Mouse (Mus musculus): ENCODE measurements around the gene Rcor2.

The Rcor2 gene

DNA sequence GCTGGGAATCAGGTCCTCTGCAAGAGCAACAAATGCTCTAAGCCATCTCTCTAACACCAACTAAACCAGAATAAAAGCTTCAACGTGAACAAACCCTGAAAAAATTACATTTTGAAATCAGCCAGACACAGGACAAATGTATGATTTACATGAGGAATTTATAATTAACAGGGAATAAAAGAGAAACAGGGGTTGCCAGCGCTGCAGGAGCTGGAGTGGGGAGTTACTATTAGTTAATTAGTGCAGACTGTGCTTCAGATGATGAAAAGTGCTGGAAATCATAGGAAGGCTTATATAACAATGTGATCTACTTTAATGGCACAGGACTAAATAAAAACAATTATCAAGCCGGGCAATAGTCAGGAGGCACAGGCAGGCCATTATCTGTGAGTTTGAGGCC is 54.3 kb downstream of the Rcor2 start:
- no peak for DNase-seq (ENCODE audit: low spot score)
